Mouse (Mus musculus) CD4-positive naive resting alpha-beta T cell, adult 57 days (primary cell): ENCODE data around the gene Gm6793. TPM values are rescaled to one million over a fixed set of nuclear protein-coding genes. Genes with fewer than 3 reads are reported as not detected.

ENCODE experiments used
- total RNA-seq: library from RNA; stranded (reverse); gene quantifications from one replicate; pipeline ENCODE4 v1.2.4, GENCODE M21; 2023

Gene Gm6793
- total RNA-seq, result not detected

DNA sequence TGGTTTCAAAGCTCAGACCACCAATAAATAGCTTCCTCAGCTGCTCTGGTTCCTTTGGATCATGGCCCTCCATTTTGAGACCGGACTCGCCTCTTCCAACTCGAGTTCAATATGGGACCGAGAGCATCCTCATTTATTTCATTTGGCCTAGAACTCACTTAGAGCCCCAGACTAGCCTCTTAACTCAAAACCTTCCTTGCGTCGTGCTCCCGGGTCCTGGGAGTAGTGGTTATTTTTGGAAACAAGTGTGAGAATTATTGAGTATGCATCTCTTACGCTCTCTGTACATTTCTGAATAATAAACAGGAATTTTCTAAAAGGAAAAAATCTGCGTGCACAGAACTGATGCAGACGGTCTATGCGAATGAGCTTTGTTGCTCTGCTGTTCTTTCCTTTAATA, at the start of gene Gm6793:
Gene Gm6793 (minus strand): TSS at position 101 of the 400 bp plus-strand sequence.

DNA sequence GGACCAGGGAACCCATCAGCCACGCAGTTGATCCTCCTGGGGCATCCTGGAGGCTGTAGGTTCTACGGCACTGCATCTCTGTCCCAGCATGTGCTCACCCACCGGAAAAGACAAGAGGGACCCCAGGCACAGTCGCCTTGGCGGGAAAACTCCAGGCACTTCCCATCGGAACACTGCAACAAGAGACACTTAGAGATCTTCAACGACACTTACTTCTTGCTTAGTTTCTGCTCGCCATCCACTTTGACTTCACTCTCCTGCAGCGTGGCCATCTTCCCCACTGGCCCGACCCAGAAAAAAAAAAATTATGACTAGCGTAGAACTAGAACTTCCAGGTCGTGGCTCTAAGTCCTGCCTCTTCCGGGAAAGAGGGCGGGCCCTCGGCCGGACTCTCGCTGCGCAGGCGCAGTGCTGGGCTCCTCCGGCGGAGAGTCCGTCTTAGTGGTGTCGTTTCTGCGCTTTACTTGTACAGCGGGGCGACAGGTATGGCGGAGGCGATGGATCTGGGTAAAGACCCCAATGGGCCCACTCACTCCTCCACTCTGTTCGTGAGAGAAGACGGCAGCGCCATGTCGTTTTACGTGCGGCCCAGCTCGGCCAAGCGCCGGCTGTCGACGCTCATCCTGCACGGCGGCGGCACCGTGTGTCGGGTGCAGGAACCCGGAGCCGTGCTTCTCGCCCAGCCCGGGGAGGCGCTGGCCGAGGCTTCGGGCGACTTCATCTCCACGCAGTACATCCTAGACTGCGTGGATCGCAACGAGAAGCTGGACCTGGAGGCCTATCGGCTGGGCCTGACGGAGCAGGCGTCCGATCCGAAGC, 3.6 kb downstream of the Gm6793 start, which contains the start of the genes Kars and Terf2ip:
Gene Kars (minus strand): TSS at position 327 of the 819 bp plus-strand sequence.
Gene Terf2ip (plus strand): TSS at position 402 of the 819 bp plus-strand sequence.

DNA sequence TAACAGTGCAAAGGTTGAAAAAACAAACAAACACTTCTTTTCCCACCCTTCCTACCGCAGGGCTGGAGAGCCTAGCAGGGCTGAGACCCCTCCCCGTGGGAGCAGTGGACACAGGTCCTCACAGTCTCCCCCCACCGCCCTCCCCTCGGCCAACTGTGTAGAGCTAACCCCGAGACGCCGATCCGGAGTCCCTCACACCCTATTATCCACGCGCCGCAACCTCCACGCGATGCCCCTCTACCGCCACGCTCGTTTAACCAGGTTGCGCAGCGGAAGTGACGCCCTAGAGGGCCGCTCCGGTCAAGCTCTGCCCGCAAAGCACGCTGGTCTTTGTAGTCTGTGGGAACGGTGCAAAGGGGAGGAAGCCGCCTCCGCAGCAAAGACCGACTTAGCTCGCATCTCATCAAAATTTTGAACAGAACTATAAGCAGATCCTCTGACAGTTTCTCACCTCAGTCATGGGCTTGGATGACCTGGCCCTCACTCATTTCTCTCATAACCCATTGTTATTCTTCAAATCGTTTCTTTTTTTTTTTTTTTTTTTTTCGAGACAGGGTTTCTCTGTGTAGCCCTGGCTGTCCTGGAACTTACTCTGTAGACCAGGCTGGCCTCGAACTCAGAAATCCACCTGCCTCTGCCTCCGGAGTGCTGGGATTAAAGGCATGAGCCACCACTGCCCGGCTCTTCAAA, 22.7 kb downstream of the Gm6793 start, which contains the start of gene Adat1:
Gene Adat1 (minus strand): TSS at position 290 of the 690 bp plus-strand sequence.

Other genes with a start within 250 kb of the Gm6793 start
- gene Cfdp1, start 160.7 kb downstream of the Gm6793 start, total RNA-seq, result 38.5 TPM
- 2.8 TPM for gene Tmem170, start 138.3 kb downstream of the Gm6793 start, total RNA-seq
- gene Chst5, start 104.6 kb downstream of the Gm6793 start, total RNA-seq, result not detected
- gene Tmem231, start 81.2 kb downstream of the Gm6793 start, total RNA-seq, result 1.1 TPM
- gene Gabarapl2, start 74.3 kb downstream of the Gm6793 start, total RNA-seq, result 98.3 TPM
- 5.3 TPM for gene Adat1, start 22.7 kb downstream of the Gm6793 start, total RNA-seq
- gene Kars, start 3.7 kb downstream of the Gm6793 start, total RNA-seq, result 75.6 TPM
- 16.3 TPM for gene Terf2ip, start 3.6 kb downstream of the Gm6793 start, total RNA-seq